Mouse (Mus musculus) heart, embryonic 14.5 days (tissue): ENCODE measurements around the gene Kcnip1. TPM values are rescaled to one million over a fixed set of nuclear protein-coding genes. Genes with fewer than 3 reads are reported as not detected.

ENCODE experiments used
- ATAC-seq: fragments of 200-750 bp; cut with Nextera tagmentation; 2 replicates; pipeline ENCODE4 v1.8.0; 2017; ENCODE audit warnings: low read depth, moderate TSS enrichment; ENCODE audit not compliant: insufficient number of reproducible peaks, insufficient read depth, low FRiP score
- H3K27ac ChIP-seq, 2 experiments: fragments of 200-500 bp in 1 of 2; fragments of 300-500 bp in 1 of 2; sonication (generic) in 1 of 2; replicated peaks in 1 of 2; 2 replicates each; pipeline ENCODE4 v1.5.1; 2012 to 2014; ENCODE audit warnings: low read depth in 2 of 2, low read length in 2 of 2, control low read depth in 1 of 2, mild to moderate bottlenecking in 1 of 2, mixed read lengths in 1 of 2; ENCODE audit not compliant: control insufficient read depth in 1 of 2, insufficient read depth in 1 of 2
- H3K27me3 ChIP-seq: fragments of 300-500 bp; sonication (generic); 2 replicates; pipeline ENCODE4 v1.6.1; 2014; ENCODE audit warnings: mild to moderate bottlenecking, low read length, control low read depth; ENCODE audit not compliant: control insufficient read depth, insufficient read depth
- H3K36me3 ChIP-seq: fragments of 300-500 bp; sonication (generic); 2 replicates; pipeline ENCODE4 v1.6.1; 2014; ENCODE audit warnings: mild to moderate bottlenecking, control low read depth, low read length, mixed read lengths; ENCODE audit not compliant: control insufficient read depth, insufficient read depth
- H3K4me1 ChIP-seq, 2 experiments: fragments of 200-500 bp in 1 of 2; fragments of 300-500 bp in 1 of 2; sonication (generic) in 1 of 2; 2 replicates each; pipeline ENCODE4 v1.6.1; 2012 to 2014; ENCODE audit warnings: low read length in 2 of 2, control low read depth in 1 of 2, mixed read lengths in 1 of 2; ENCODE audit not compliant: control insufficient read depth in 2 of 2, insufficient read depth in 2 of 2
- H3K4me2 ChIP-seq: fragments of 300-500 bp; sonication (generic); 2 replicates; pipeline ENCODE4 v1.6.1; 2014; ENCODE audit warnings: mild to moderate bottlenecking, low read length
- H3K4me3 ChIP-seq, 2 experiments: fragments of 200-500 bp in 1 of 2; fragments of 300-500 bp in 1 of 2; sonication (generic) in 1 of 2; 2 replicates each; pipeline ENCODE4 v1.5.1; 2012 to 2014; ENCODE audit warnings: low read length in 2 of 2, mild to moderate bottlenecking in 2 of 2, control low read depth in 1 of 2, low read depth in 1 of 2, moderate library complexity in 1 of 2; ENCODE audit not compliant: control insufficient read depth in 1 of 2, insufficient read depth in 1 of 2
- H3K9ac ChIP-seq: fragments of 300-500 bp; sonication (generic); 2 replicates; pipeline ENCODE4 v1.6.1; 2014; ENCODE audit warnings: mild to moderate bottlenecking, low read length
- H3K9me3 ChIP-seq: fragments of 300-500 bp; sonication (generic); 2 replicates; pipeline ENCODE4 v1.6.1; 2016; ENCODE audit warnings: low read length, control low read depth; ENCODE audit not compliant: control insufficient read depth
- WGBS: fragments of 180-500 bp; shearing (Covaris S2); extraction: QIAGEN DNeasy Blood & Tissue Kit; methylation state at CpG from one replicate; pipeline ENCODE4 v1.1.7; 2014; 5-methylcytosine and 5-hydroxymethylcytosine counted together
- polyA plus RNA-seq: library from polyadenylated mRNA; unstranded; fragments of >200 nt; fragmentation: Nextera tagmentation; extraction: Ambion mirVana; gene quantifications from 2 replicates; pipeline ENCODE4 v1.2.1, GENCODE M21; 2014

Gene Kcnip1
- polyA plus RNA-seq, 1 experiment from 2014 or later, result 0.11 TPM

DNA sequence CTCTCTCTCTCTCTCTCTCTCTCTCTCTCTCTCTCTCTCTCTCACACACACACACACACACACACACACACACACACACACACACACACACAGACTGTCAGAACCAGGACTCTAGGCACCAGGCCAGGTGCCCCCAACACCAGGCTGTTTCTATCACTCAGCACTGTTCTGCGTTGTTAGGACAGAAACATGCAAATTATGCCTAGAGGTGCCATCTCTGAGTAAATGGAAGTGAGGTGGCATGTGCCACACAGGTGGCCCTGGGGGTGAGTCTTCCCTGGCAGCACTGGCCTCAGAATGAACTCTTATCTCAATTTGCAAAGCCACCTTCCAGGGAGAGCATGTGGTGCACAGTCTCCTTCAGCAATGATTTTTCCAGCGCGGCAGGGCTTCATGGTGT is 176.9 kb downstream of the Kcnip1 start:
- H3K9me3 ChIP-seq, result no peaks in the 10 kb centered on the region
- ATAC-seq, result no peak

DNA sequence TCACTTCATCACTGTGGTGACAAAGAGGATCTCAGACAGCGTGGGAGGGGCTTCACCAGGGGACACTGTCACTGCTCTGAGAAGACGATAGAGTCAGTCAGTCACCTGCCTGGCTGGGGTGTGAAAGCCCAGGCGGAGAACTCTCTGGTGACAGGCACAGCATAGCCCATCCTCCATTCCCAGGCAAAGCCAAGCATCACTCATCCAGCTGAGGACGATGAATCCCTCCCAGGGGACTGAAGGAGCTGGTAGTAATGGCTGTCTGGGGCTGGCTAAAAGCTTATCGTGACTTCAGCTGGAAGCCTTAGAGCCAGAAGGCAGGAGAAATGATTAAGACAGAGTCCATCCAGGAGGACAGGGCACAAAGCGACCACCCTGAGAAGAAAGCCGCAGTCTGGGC is 182.8 kb downstream of the Kcnip1 start:
- Histone ChIP-seq H3K9me3 (no peaks in the 10 kb centered on the region), H3K36me3 (no peaks in the 10 kb centered on the region), H3K4me1 (no peaks in the 10 kb centered on the region), H3K27me3 (no peaks in the 10 kb centered on the region), H3K4me3 (no peak overlapping the region), H3K4me2 (no peak overlapping the region), H3K27ac (no peak overlapping the region), H3K9ac (no peak overlapping the region)
- no peak for ATAC-seq
- 33% methylated on average over 7 of the region's 7 CpGs for WGBS

More for the DNA sequence above, 176.9 kb downstream of the Kcnip1 start:
- 34% methylated on average over 3 of the region's 3 CpGs for WGBS
- no peak overlapping the region for H3K9ac ChIP-seq
- H3K4me1 ChIP-seq, result peaks cover 0 to 2% of the 10 kb centered on the region in 2 experiments; a peak in 1 of 4 replicates
- no peaks in the 10 kb centered on the region; the same call in 1 of the 2 replicates for H3K27me3 ChIP-seq
- no peak overlapping the region for H3K4me3 ChIP-seq
- no peak overlapping the region for H3K27ac ChIP-seq
- no peaks in the 10 kb centered on the region for H3K36me3 ChIP-seq
- no peak overlapping the region for H3K4me2 ChIP-seq

DNA sequence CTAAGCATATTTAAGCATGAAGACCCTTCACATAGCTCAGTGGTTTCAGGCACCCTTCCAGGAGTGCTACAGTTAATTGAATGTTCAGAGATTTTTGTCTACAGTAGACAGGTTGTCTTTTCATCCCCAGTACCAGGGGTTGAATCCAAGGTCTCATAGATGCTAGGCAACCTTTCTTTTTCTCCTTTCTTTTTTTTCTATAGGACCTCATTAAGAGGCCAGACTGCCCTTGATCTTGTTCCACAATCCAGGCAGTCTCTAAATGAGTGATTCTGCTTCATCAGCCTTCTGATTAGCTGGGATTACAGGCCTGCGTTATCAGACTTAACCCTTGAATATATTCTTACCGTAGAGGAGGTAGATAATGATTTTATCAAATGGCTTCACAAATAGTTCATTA is 189.9 kb downstream of the Kcnip1 start:
- H3K4me1 ChIP-seq, result no peaks in the 10 kb centered on the region
- no peak overlapping the region for H3K9ac ChIP-seq
- no peaks in the 10 kb centered on the region for H3K27me3 ChIP-seq
- no peak overlapping the region for H3K27ac ChIP-seq
- H3K36me3 ChIP-seq, result no peaks in the 10 kb centered on the region
- H3K4me3 ChIP-seq, result no peak overlapping the region
- no peak for ATAC-seq
- no peaks in the 10 kb centered on the region for H3K9me3 ChIP-seq
- WGBS, result 69% methylated on average over 2 of the region's 2 CpGs
- no peak overlapping the region for H3K4me2 ChIP-seq

DNA sequence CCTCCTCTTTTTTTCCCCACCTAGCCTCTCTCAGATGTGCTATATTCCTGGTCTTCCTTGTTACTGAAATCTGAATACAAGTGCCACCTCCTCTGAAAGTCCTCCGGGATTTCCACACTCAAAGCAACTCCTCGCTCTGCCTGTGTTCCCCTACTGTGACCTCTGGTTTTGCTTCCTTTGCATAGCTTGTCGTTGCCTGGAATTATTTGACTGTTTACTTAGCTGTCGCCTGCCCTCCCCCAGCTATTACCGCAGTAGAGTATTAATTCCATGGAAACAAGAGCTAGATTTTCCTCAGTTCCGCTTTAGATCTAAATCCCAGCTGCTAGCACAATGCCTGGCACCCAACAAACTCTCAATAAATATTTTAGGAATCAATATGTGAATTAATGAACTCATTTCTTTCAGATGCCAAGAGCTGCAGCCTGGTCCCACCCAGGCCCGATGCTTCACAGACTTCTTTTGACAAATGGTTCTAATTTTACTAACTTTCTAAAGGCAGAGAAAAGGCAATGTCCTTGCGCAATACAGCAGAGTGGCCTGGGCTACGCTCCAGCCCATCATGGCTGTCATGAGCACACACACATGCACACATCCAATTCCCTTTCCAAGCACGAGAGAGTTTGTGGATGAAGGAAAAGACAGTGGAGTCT is 192.4 kb downstream of the Kcnip1 start:
- Histone ChIP-seq H3K4me2 (no peak overlapping the region), H3K9ac (no peak overlapping the region), H3K9me3 (no peaks in the 10 kb centered on the region), H3K4me3 (no peak overlapping the region), H3K4me1 (no peaks in the 10 kb centered on the region), H3K27ac (no peak overlapping the region), H3K27me3 (no peaks in the 10 kb centered on the region), H3K36me3 (no peaks in the 10 kb centered on the region)
- ATAC-seq, result no peak
- 67% methylated on average over 10 of the region's 10 CpGs for WGBS

DNA sequence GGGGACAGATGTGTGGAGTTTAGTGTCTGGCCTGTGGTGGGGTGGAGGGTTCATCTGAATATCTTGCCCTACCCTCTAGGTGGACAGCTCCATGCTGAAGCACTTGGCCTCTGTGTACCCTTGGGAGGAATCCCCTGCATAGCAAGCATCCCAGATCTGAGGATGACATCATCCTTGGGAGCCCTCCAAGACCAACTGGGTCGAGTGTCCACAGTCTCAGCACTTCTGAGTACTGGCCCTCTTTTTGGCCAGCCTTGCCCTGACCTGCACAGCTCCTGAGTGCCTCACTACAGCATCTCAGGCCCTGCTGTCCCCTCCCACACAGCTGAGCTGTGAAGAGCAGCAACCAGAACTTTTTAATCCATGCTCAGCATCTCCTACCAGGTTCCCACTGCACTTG is 193.0 kb downstream of the Kcnip1 start:
- Histone ChIP-seq H3K27ac (no peak overlapping the region), H3K9ac (no peak overlapping the region), H3K4me3 (no peak overlapping the region), H3K36me3 (no peaks in the 10 kb centered on the region), H3K4me1 (no peaks in the 10 kb centered on the region), H3K27me3 (no peaks in the 10 kb centered on the region), H3K9me3 (no peaks in the 10 kb centered on the region), H3K4me2 (no peak overlapping the region)
- no peak for ATAC-seq
- 25% methylated on average over 1 of the region's 1 CpGs for WGBS

DNA sequence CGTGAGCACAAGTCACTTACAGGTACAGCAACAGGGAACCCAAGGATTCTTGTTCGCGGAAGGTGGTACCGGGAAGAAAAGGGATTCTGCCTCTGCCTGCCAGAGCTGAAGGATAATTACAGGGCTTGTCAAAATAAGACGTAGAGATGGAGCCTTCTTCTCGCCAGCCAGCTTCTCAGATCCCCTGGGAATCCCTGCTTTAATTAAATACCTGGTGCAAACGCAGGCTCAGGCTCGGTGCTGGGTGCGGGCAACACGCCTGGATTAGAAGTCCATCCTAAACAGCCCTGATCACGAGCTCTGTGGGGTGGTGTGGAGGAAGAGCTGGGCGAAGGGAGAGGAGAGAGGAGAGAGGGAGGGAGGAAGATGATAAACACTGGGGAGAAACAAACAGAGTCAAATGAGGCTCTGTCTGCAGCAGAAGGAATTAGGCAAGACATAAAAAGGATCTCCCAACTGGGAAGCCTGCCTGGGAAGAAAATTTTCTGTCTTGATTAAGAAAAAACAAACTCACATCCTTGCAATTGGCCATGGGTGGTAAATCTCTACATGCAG is 194.8 kb downstream of the Kcnip1 start:
- Histone ChIP-seq H3K9ac (no peak overlapping the region), H3K27me3 (no peaks in the 10 kb centered on the region), H3K27ac (no peak overlapping the region), H3K4me2 (no peak overlapping the region), H3K4me1 (no peaks in the 10 kb centered on the region), H3K4me3 (no peak overlapping the region), H3K9me3 (no peaks in the 10 kb centered on the region), H3K36me3 (no peaks in the 10 kb centered on the region)
- WGBS, result 47% methylated on average over 12 of the region's 12 CpGs
- ATAC-seq, result no peak

DNA sequence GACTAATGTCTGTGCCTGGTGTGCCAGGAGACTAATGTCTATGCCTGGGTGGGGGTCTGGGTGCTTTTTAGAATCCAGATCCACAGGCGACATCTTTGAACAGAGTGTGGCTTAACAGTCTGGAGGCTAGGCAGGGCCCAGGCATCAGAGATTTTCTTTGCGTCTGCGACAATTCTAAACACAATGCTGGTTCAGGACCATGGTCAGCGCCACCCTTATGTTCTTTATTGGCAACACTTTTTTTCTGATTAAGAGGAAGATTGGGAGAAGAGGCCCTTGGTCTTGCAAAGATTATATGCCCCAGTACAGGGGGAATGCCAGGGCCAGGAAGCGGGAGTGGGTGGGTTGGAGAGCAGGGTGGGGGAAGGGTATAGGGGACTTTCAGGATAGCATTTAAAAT is 205.6 kb downstream of the Kcnip1 start:
- H3K4me2 ChIP-seq, result no peak overlapping the region
- 21% methylated on average over 5 of the region's 5 CpGs for WGBS
- 0 out of 2 replicates have a peak, but pooled peaks cover 8% of the 10 kb centered on the region for H3K27me3 ChIP-seq
- no peak overlapping the region for H3K4me3 ChIP-seq
- no peaks in the 10 kb centered on the region for H3K36me3 ChIP-seq
- no peak overlapping the region for H3K9ac ChIP-seq
- no peaks in the 10 kb centered on the region for H3K4me1 ChIP-seq
- no peak for ATAC-seq
- no peaks in the 10 kb centered on the region for H3K9me3 ChIP-seq
- H3K27ac ChIP-seq, result no peak overlapping the region

DNA sequence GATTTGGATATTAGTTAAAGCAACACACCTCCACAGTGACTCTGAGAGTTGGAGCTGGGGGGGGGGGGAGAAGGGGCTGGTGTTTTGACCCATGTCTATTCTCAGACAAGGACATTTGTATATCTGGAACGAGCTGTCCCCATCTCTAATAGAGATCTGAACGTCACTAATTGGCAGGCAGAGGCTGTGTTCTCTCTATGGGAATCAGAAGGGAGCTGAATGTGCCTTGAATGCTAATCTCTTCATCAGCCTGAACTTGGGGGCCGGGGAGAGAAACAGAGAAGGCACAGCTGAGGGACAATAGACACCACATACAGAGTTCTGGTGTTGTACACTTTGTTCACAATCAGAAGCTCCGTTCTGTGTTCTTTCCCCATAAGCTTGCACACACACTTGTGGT is 206.4 kb downstream of the Kcnip1 start:
- no peak overlapping the region for H3K4me3 ChIP-seq
- H3K36me3 ChIP-seq, result no peaks in the 10 kb centered on the region
- no peak overlapping the region for H3K9ac ChIP-seq
- ATAC-seq, result no peak
- H3K4me1 ChIP-seq, result no peaks in the 10 kb centered on the region
- H3K27ac ChIP-seq, result no peak overlapping the region
- H3K27me3 ChIP-seq, result 0 out of 2 replicates have a peak, but pooled peaks cover 10% of the 10 kb centered on the region
- WGBS, result 56% methylated on average over 4 of the region's 4 CpGs
- H3K9me3 ChIP-seq, result no peaks in the 10 kb centered on the region
- no peak overlapping the region for H3K4me2 ChIP-seq
